Mouse (Mus musculus): Measurements from ENCODE around the gene Erich3. TPM values are rescaled to one million over a fixed set of nuclear protein-coding genes. Genes with fewer than 3 reads are reported as not detected.

Gene Erich3
- polyA plus RNA-seq, 1 experiment, result not detected

GRCm38 (mm10) chr3:154731431-154731830 lies 67.8 kb downstream of the Erich3 start:
- H3K4me3 ChIP-seq (ENCODE audit: low read depth, low read length), result no peak overlapping the region
- no peaks in the 10 kb centered on the region for H3K4me1 ChIP-seq (ENCODE audit: control insufficient read depth, insufficient read depth, insufficient read length, low read length)
- no peaks in the 10 kb centered on the region for H3K36me3 ChIP-seq (ENCODE audit: control insufficient read depth, insufficient read depth, low read length)
- no peak overlapping the region for H3K27ac ChIP-seq (ENCODE audit: insufficient read depth, low read depth, low read length)
- WGBS, result 77% methylated on average over 10 of the region's 10 CpGs
- TF ChIP-seq POLR2A (IDR thresholded peaks at IDR 0.05; ENCODE audit: low read depth, low read length) (no peak), CTCF (IDR thresholded peaks at IDR 0.05; ENCODE audit: extremely low read depth, insufficient read length, insufficient replicate concordance, low read depth, low read length) (no peak)
- no peaks in the 10 kb centered on the region for H3K27me3 ChIP-seq (ENCODE audit: control insufficient read depth, insufficient read depth, low read length)

- no peaks in the 10 kb centered on the region for H3K27me3 ChIP-seq (ENCODE audit: control insufficient read depth, insufficient read depth, low read length)
- TF ChIP-seq CTCF (IDR thresholded peaks at IDR 0.05; ENCODE audit: extremely low read depth, insufficient read length, insufficient replicate concordance, low read depth, low read length) (no peak), POLR2A (IDR thresholded peaks at IDR 0.05; ENCODE audit: low read depth, low read length) (no peak)
- WGBS, result 59% methylated on average over 5 of the region's 5 CpGs
- H3K36me3 ChIP-seq (ENCODE audit: control insufficient read depth, insufficient read depth, low read length), result no peaks in the 10 kb centered on the region
- H3K27ac ChIP-seq (ENCODE audit: insufficient read depth, low read depth, low read length), result no peak overlapping the region
- H3K4me1 ChIP-seq (ENCODE audit: control insufficient read depth, insufficient read depth, insufficient read length, low read length), result no peaks in the 10 kb centered on the region
- no peak overlapping the region for H3K4me3 ChIP-seq (ENCODE audit: low read depth, low read length)
These were observed 77.8 kb downstream of the Erich3 start for GRCm38 (mm10) chr3:154741496-154741895.

DNA sequence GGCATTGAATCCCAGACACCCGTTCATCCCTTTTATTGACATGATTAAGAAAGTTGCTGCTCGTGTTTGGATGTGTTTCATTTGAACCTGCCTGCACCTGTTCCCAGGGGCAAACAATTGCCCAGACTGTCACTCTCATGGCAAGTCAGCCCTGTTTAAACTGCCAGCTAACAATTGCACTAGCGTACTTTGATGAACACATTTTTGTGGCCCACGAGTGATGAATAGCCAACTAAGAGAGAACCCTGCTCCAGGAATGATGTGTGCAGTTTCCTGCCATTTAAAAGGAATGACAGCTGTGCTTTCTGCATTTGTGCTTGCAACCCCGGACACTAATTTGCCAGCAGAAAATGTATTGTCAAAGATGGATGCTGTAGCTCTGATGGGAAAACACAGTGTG lies 79.3 kb downstream of the Erich3 start:
- Histone ChIP-seq H3K27me3 (ENCODE audit: control insufficient read depth, insufficient read depth, low read length) (no peaks in the 10 kb centered on the region), H3K36me3 (ENCODE audit: control insufficient read depth, insufficient read depth, low read length) (no peaks in the 10 kb centered on the region), H3K27ac (ENCODE audit: insufficient read depth, low read depth, low read length) (no peak overlapping the region), H3K4me3 (ENCODE audit: low read depth, low read length) (no peak overlapping the region), H3K4me1 (ENCODE audit: control insufficient read depth, insufficient read depth, insufficient read length, low read length) (no peaks in the 10 kb centered on the region)
- 75% methylated on average over 5 of the region's 5 CpGs for WGBS
- no peak for TF ChIP-seq POLR2A (IDR thresholded peaks at IDR 0.05; ENCODE audit: low read depth, low read length)
- TF ChIP-seq CTCF (IDR thresholded peaks at IDR 0.05; ENCODE audit: extremely low read depth, insufficient read length, insufficient replicate concordance, low read depth, low read length), result no peak

DNA sequence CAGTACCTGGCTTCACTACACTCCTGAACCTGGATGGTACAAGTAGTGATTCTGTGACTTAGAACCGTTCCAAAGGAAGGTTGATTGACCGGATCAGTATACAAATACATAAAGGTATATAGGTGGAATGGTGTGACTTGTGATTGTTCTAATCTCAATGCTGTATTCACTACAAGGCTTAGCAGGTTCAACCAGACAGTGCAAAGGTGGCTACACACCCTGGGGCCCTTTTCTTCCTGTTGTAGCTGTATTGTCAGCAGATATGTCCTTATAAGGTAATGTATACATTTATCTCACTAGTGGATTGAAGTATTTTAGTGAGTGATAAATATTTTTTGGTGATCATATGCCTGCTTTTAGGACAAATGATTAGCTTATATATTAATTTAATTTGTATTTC lies 80.7 kb downstream of the Erich3 start:
- Histone ChIP-seq H3K36me3 (ENCODE audit: control insufficient read depth, insufficient read depth, low read length) (no peaks in the 10 kb centered on the region), H3K4me1 (ENCODE audit: control insufficient read depth, insufficient read depth, insufficient read length, low read length) (no peaks in the 10 kb centered on the region), H3K27me3 (ENCODE audit: control insufficient read depth, insufficient read depth, low read length) (no peaks in the 10 kb centered on the region), H3K4me3 (ENCODE audit: low read depth, low read length) (no peak overlapping the region), H3K27ac (ENCODE audit: insufficient read depth, low read depth, low read length) (no peak overlapping the region)
- TF ChIP-seq CTCF (IDR thresholded peaks at IDR 0.05; ENCODE audit: extremely low read depth, insufficient read length, insufficient replicate concordance, low read depth, low read length), result no peak
- 66% methylated on average over 2 of the region's 2 CpGs for WGBS

GRCm38 (mm10) chr3:154754505-154754904 lies 90.8 kb downstream of the Erich3 start:
- Histone ChIP-seq H3K4me3 (ENCODE audit: low read depth, low read length) (no peak overlapping the region), H3K4me1 (ENCODE audit: control insufficient read depth, insufficient read depth, insufficient read length, low read length) (no peaks in the 10 kb centered on the region), H3K36me3 (ENCODE audit: control insufficient read depth, insufficient read depth, low read length) (no peaks in the 10 kb centered on the region), H3K27ac (ENCODE audit: insufficient read depth, low read depth, low read length) (no peak overlapping the region), H3K27me3 (ENCODE audit: control insufficient read depth, insufficient read depth, low read length) (no peaks in the 10 kb centered on the region)
- TF ChIP-seq CTCF (IDR thresholded peaks at IDR 0.05; ENCODE audit: extremely low read depth, insufficient read length, insufficient replicate concordance, low read depth, low read length) (no peak), POLR2A (IDR thresholded peaks at IDR 0.05; ENCODE audit: low read depth, low read length) (no peak)
- 41% methylated on average over 3 of the region's 3 CpGs for WGBS

DNA sequence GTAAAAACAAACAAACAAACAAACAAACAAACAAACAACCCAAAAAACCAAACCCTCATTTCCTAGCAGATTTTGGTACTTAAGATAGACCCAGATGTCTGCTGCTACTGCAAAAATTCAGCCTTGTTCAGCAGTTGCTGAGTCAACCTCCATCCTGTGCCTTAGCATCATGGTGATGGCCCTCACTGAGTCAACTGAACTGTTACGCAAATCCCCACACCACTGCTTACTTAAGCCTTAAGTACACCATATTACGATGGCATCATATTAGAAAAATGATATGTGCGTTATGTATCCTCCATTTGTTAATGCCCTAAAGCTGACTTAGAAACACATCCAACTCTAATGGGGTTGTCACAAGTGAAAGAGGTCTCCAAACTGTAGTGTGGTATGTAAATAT lies 91.6 kb downstream of the Erich3 start:
- no peak overlapping the region for H3K27ac ChIP-seq (ENCODE audit: insufficient read depth, low read depth, low read length)
- TF ChIP-seq CTCF (IDR thresholded peaks at IDR 0.05; ENCODE audit: extremely low read depth, insufficient read length, insufficient replicate concordance, low read depth, low read length), result no peak
- TF ChIP-seq POLR2A (IDR thresholded peaks at IDR 0.05; ENCODE audit: low read depth, low read length), result no peak
- H3K27me3 ChIP-seq (ENCODE audit: control insufficient read depth, insufficient read depth, low read length), result no peaks in the 10 kb centered on the region
- WGBS, result 79% methylated on average over 3 of the region's 3 CpGs
- no peaks in the 10 kb centered on the region for H3K36me3 ChIP-seq (ENCODE audit: control insufficient read depth, insufficient read depth, low read length)
- no peaks in the 10 kb centered on the region for H3K4me1 ChIP-seq (ENCODE audit: control insufficient read depth, insufficient read depth, insufficient read length, low read length)
- H3K4me3 ChIP-seq (ENCODE audit: low read depth, low read length), result no peak overlapping the region

DNA sequence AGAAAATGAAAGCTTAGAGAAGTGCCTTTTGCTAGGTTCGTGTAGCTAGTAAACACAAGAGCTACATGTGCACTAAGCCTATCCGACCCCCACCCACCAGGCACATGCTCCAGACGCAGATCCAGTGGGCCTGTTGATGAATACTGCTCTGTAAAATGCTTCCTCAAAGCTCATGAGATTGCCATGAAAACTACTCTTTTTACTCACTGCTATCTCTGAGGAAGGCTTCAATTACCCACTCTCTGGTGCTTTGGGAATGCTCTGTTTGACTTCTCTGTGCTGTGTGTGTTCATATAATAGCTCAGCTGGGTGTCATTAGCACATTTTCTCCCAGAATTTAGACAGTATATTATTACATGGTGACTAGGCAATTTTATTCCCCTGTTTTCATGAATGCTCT lies 94.4 kb downstream of the Erich3 start:
- WGBS, result 78% methylated on average over 3 of the region's 3 CpGs
- no peaks in the 10 kb centered on the region for H3K27me3 ChIP-seq (ENCODE audit: control insufficient read depth, insufficient read depth, low read length)

GRCm38 (mm10) chr3:154761108-154761507 lies 97.4 kb downstream of the Erich3 start:
- no peak overlapping the region for H3K4me3 ChIP-seq (ENCODE audit: low read depth, low read length)
- 72% methylated on average over 3 of the region's 3 CpGs for WGBS
- TF ChIP-seq POLR2A (IDR thresholded peaks at IDR 0.05; ENCODE audit: low read depth, low read length) (no peak), CTCF (IDR thresholded peaks at IDR 0.05; ENCODE audit: extremely low read depth, insufficient read length, insufficient replicate concordance, low read depth, low read length) (no peak)
- H3K27ac ChIP-seq (ENCODE audit: insufficient read depth, low read depth, low read length), result no peak overlapping the region
- no peaks in the 10 kb centered on the region for H3K4me1 ChIP-seq (ENCODE audit: control insufficient read depth, insufficient read depth, insufficient read length, low read length)
- H3K27me3 ChIP-seq (ENCODE audit: control insufficient read depth, insufficient read depth, low read length), result no peaks in the 10 kb centered on the region
- no peaks in the 10 kb centered on the region for H3K36me3 ChIP-seq (ENCODE audit: control insufficient read depth, insufficient read depth, low read length)

More for the DNA sequence above, 94.4 kb downstream of the Erich3 start:
- no peaks in the 10 kb centered on the region for H3K4me1 ChIP-seq (ENCODE audit: control insufficient read depth, insufficient read depth, insufficient read length, low read length)
- no peak for TF ChIP-seq POLR2A (IDR thresholded peaks at IDR 0.05; ENCODE audit: low read depth, low read length)
- no peak for TF ChIP-seq CTCF (IDR thresholded peaks at IDR 0.05; ENCODE audit: extremely low read depth, insufficient read length, insufficient replicate concordance, low read depth, low read length)
- no peaks in the 10 kb centered on the region for H3K36me3 ChIP-seq (ENCODE audit: control insufficient read depth, insufficient read depth, low read length)
- H3K4me3 ChIP-seq (ENCODE audit: low read depth, low read length), result no peak overlapping the region
- H3K27ac ChIP-seq (ENCODE audit: insufficient read depth, low read depth, low read length), result no peak overlapping the region
